Mouse (Mus musculus): ENCODE data around the gene Dnm2.

GRCm38 (mm10) chr9:21408624-21409023, 16.1 kb upstream of the Dnm2 start:
- no peak for TF ChIP-seq CTCF (conservative IDR thresholded peaks at IDR 0.05; ENCODE audit: low read length)
- TF ChIP-seq NANOG (IDR thresholded peaks at IDR 0.05; ENCODE audit: borderline replicate concordance, low read length): no peak

All from E14TG2a.4 (cell line).